Mouse (Mus musculus) embryonic facial prominence, embryonic 14.5 days (tissue): Measurements from ENCODE around the gene Prpf19. TPM values are rescaled to one million over a fixed set of nuclear protein-coding genes. Genes with fewer than 3 reads are reported as not detected.

Experiments used
- ATAC-seq: fragments of 200-750 bp; cut with Nextera tagmentation; 2 replicates; pipeline ENCODE4 v1.8.0; 2017; ENCODE audit warnings: low read depth, moderate number of reproducible peaks, moderate TSS enrichment
- DNase-seq: peaks from one replicate; pipeline ENCODE4 v3.0.0-alpha.2; 2015; ENCODE audit warnings: low spot score
- H3K27ac ChIP-seq: fragments of 300-500 bp; sonication (generic); replicated peaks from 2 replicates; pipeline ENCODE4 v1.5.1; 2014; ENCODE audit warnings: low read depth, mild to moderate bottlenecking, low read length, moderate library complexity
- H3K27me3 ChIP-seq: fragments of 300-500 bp; sonication (generic); replicated peaks from 2 replicates; pipeline ENCODE4 v1.6.1; 2014; ENCODE audit warnings: low read length; ENCODE audit not compliant: control insufficient read depth, insufficient read depth
- H3K36me3 ChIP-seq: fragments of 300-500 bp; sonication (generic); 2 replicates; pipeline ENCODE4 v1.6.1; 2014; ENCODE audit warnings: low read length, mixed read lengths; ENCODE audit not compliant: control insufficient read depth, insufficient read depth
- H3K4me1 ChIP-seq: fragments of 300-500 bp; sonication (generic); 2 replicates; pipeline ENCODE4 v1.6.1; 2014; ENCODE audit warnings: antibody characterized with exemption, low read length; ENCODE audit not compliant: control insufficient read depth, insufficient read depth
- H3K4me2 ChIP-seq: fragments of 300-500 bp; sonication (generic); 2 replicates; pipeline ENCODE4 v1.6.1; 2014; ENCODE audit warnings: low read depth, mild to moderate bottlenecking, low read length, moderate library complexity, mixed read lengths
- H3K4me3 ChIP-seq: fragments of 300-500 bp; sonication (generic); 2 replicates; pipeline ENCODE4 v1.5.1; 2014; ENCODE audit warnings: low read depth, mild to moderate bottlenecking, low read length
- H3K9ac ChIP-seq: fragments of 300-500 bp; sonication (generic); 2 replicates; pipeline ENCODE4 v1.6.1; 2014; ENCODE audit warnings: low read depth, mild to moderate bottlenecking, low read length, moderate library complexity, mixed read lengths
- H3K9me3 ChIP-seq: fragments of 300-500 bp; sonication (generic); 2 replicates; pipeline ENCODE4 v1.6.1; 2016; ENCODE audit warnings: low read length; ENCODE audit not compliant: control insufficient read depth
- WGBS: fragments of 180-500 bp; shearing (Covaris S2); extraction: QIAGEN DNeasy Blood & Tissue Kit; methylation state at CpG from one replicate; pipeline ENCODE4 v1.1.7; 2014; 5-methylcytosine and 5-hydroxymethylcytosine counted together
- polyA plus RNA-seq: library from polyadenylated mRNA; unstranded; fragments of >200 nt; fragmentation: Nextera tagmentation; extraction: Ambion mirVana; gene quantifications from 2 replicates; pipeline ENCODE4 v1.2.1, GENCODE M21; 2014

The Prpf19 gene
- polyA plus RNA-seq, 1 experiment from 2014 or later: 46.1 TPM

DNA sequence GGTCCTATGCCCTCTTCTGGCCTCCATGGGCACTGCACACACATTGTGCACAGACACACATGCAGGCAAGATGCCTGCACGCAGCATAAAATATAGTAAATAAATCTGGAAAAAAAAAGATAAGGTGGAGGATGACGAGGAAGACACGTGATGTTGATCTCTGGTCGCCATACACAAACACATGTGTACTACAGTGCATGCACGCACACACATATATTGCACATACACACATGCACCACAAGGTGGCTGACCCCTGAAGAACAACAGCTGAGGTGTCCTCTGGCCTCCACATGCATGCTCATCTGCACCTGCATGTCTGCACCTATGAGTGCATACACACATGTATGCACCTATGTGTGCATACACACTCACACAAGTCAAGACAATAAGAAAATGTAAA is 41.0 kb downstream of the Prpf19 start:
- ATAC-seq (no peak), DNase-seq (no peak)
- 90% methylated on average over 5 of the region's 5 CpGs for WGBS
- no peaks in the 10 kb centered on the region for H3K36me3 ChIP-seq
- H3K27ac ChIP-seq: no peak overlapping the region
- H3K4me2 ChIP-seq: no peak overlapping the region
- no peak overlapping the region for H3K4me3 ChIP-seq
- no peaks in the 10 kb centered on the region; the same call in 1 of the 2 replicates for H3K27me3 ChIP-seq
- H3K9me3 ChIP-seq: no peaks in the 10 kb centered on the region
- 0 out of 2 replicates have a peak, but pooled peaks cover 8% of the 10 kb centered on the region for H3K4me1 ChIP-seq
- H3K9ac ChIP-seq: no peak overlapping the region

DNA sequence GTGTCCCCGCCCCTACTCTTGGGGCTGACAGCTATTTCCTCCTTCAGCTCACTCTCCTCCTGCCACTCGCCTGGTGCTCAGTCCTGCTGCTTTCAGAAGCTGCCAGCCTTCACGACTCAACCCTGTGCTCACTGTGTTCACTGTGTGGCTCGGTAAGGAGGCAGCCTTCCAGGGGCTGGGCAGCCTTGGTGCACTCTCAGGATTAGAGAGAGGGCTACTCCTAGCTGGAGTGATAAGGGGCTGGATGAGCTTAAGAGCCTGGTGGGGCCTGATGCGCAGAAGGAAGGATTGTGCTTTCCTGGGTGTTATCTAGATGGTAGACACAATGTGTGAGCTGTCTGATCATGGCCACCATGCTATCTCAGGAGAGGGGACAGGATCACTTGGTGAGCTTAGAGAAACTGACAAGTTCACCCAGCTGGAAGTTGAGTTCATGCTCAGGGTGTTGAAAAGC is 42.1 kb downstream of the Prpf19 start, which contains the start of gene Ptgdr2:
Gene Ptgdr2 (plus strand): TSS at position 51 of the 454 bp plus-strand sequence.
- Histone ChIP-seq H3K27me3 (no peaks in the 10 kb centered on the region; the same call in 1 of the 2 replicates), H3K4me3 (no peak within 1 kb of the TSS), H3K36me3 (peaks cover 5% of the 10 kb centered on the region; the same call in 1 of the 2 replicates), H3K27ac (no peak within 1 kb of the TSS), H3K9ac (no peak within 1 kb of the TSS), H3K9me3 (no peaks in the 10 kb centered on the region), H3K4me2 (no peak within 1 kb of the TSS), H3K4me1 (0 out of 2 replicates have a peak, but pooled peaks cover 8% of the 10 kb centered on the region)
- WGBS: 42% methylated on average over 5 of the region's 5 CpGs
- ATAC-seq: no peak
- DNase-seq: no peak

DNA sequence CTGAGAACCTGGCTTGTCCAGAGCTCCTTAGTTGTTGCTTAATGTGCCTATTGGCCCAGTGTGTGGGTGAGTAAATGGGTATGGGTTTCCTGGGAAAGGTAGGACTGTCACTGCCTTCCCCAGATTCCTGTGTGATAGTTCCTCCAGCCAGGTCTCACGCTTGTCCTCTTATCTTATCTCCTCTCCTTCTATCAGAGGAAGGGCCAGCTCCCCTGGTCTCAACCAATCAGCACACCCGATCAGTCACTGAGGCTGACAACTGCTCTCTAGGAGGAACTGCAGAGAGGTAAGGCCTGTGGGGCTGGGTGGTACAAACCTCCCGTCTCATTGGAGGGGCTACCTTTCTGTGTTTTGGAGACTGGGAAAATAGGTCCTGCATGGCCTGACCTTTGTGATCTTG is 43.7 kb downstream of the Prpf19 start:
- no peak overlapping the region for H3K4me2 ChIP-seq
- H3K4me1 ChIP-seq: 0 out of 2 replicates have a peak, but pooled peaks cover 8% of the 10 kb centered on the region
- 66% methylated on average over 3 of the region's 3 CpGs for WGBS
- peaks cover 21% of the 10 kb centered on the region for H3K36me3 ChIP-seq
- H3K4me3 ChIP-seq: no peak overlapping the region
- DNase-seq (no peak), ATAC-seq (no peak)
- H3K27me3 ChIP-seq: no peaks in the 10 kb centered on the region; the same call in 1 of the 2 replicates
- no peaks in the 10 kb centered on the region for H3K9me3 ChIP-seq
- H3K9ac ChIP-seq: no peak overlapping the region
- no peak overlapping the region for H3K27ac ChIP-seq

DNA sequence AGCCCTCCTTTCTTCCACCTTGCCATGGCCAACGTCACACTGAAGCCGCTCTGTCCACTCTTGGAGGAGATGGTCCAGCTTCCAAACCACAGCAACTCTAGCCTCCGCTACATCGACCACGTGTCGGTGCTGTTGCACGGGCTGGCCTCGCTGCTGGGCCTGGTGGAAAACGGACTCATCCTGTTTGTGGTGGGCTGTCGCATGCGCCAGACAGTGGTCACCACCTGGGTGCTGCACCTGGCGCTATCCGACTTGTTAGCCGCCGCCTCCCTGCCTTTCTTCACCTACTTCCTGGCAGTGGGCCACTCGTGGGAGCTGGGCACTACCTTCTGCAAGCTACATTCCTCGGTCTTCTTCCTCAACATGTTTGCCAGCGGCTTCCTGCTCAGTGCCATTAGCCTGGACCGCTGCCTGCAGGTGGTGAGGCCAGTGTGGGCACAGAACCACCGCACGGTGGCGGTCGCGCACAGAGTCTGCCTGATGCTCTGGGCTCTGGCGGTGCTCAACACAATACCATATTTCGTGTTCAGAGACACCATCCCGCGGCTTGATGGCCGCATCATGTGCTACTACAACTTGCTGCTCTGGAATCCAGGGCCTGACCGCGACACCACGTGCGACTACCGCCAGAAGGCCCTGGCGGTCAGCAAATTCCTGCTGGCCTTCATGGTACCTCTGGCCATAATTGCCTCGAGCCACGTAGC is 45.2 kb downstream of the Prpf19 start:
- Histone ChIP-seq H3K27me3 (no peaks in the 10 kb centered on the region; the same call in 1 of the 2 replicates), H3K4me2 (peak overlapping the region; percentile 96), H3K4me3 (peak overlapping the region; percentile 42), H3K9me3 (no peaks in the 10 kb centered on the region), H3K4me1 (0 out of 2 replicates have a peak, but pooled peaks cover 8% of the 10 kb centered on the region), H3K9ac (peak overlapping the region; percentile 69), H3K36me3 (peaks cover 36% of the 10 kb centered on the region), H3K27ac (peak overlapping the region; percentile 48; the same call in 1 of the 2 replicates)
- DNase-seq (peak; percentile 87), ATAC-seq (peak; percentile 91)
- WGBS: 19% methylated on average over 35 of the region's 37 CpGs

- Histone ChIP-seq H3K36me3 (peaks cover 43% of the 10 kb centered on the region), H3K4me3 (peak overlapping the region; percentile 42), H3K9ac (peak overlapping the region; percentile 69), H3K9me3 (no peaks in the 10 kb centered on the region), H3K4me2 (peak overlapping the region; percentile 96), H3K27me3 (no peaks in the 10 kb centered on the region; the same call in 1 of the 2 replicates), H3K27ac (peak overlapping the region; percentile 48; the same call in 1 of the 2 replicates), H3K4me1 (0 out of 2 replicates have a peak, but pooled peaks cover 8% of the 10 kb centered on the region)
- peak; percentile 63 for ATAC-seq
- peak; percentile 45 for DNase-seq
- WGBS: 2% methylated on average over 40 of the region's 40 CpGs
These were observed 45.9 kb downstream of the Prpf19 start for GRCm38 (mm10) chr19:10940801-10941457.

DNA sequence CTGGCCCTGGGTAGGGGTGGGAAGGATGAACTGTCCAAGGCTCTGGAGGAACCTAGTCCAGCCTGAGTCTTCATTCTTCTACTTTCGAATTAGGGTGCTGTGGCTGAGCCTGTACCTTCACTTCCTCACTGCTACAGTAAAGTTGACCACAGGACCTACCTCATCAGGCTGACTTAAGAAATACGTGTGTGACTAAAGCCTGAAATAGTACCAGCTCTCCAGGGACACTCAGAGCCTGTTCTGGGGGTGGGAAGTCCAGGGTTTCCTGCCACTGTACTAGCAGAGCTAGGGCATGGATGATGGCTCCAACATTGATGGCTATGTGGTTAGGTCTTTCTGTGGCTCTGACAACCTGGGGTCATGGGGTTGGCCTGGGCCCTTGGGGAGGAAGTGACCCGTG is 48.9 kb downstream of the Prpf19 start:
- ATAC-seq (no peak), DNase-seq (no peak)
- Histone ChIP-seq H3K9ac (no peak overlapping the region), H3K4me2 (no peak overlapping the region), H3K27me3 (no peaks in the 10 kb centered on the region; the same call in 1 of the 2 replicates), H3K4me3 (no peak overlapping the region), H3K4me1 (peaks cover 24% of the 10 kb centered on the region), H3K27ac (no peak overlapping the region), H3K9me3 (no peaks in the 10 kb centered on the region), H3K36me3 (peaks cover 49% of the 10 kb centered on the region)
- WGBS: 84% methylated on average over 3 of the region's 3 CpGs

DNA sequence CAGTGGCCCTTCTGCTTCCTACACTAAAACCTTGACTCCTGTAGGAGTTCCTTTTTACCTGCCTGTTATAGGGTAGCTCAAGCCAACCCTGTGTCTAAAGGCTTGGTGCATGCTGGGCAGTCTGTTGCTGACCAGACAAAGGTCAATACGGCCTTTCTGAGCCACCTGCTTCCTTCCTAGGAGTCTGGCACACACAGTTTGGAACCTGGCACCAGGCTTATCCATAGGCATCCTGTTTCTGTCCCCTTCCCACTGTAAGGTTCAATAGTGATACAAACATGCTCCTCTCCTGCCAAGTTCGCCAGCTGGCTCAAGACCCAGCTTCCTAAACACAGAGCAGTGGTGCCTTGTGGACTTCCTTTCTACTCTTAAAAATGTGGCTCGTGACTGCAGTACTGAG is 51.5 kb downstream of the Prpf19 start:
- no peak overlapping the region for H3K27ac ChIP-seq
- peaks cover 16% of the 10 kb centered on the region for H3K4me1 ChIP-seq
- no peaks in the 10 kb centered on the region for H3K9me3 ChIP-seq
- WGBS: 91% methylated on average over 3 of the region's 3 CpGs
- H3K27me3 ChIP-seq: no peaks in the 10 kb centered on the region
- peaks cover 49% of the 10 kb centered on the region for H3K36me3 ChIP-seq
- peak overlapping the region; percentile 89; the same call in 1 of the 2 replicates for H3K4me2 ChIP-seq
- DNase-seq (no peak), ATAC-seq (no peak)
- H3K4me3 ChIP-seq: no peak overlapping the region; the same call in 1 of the 2 replicates
- H3K9ac ChIP-seq: peak overlapping the region; percentile 83; the same call in 1 of the 2 replicates

DNA sequence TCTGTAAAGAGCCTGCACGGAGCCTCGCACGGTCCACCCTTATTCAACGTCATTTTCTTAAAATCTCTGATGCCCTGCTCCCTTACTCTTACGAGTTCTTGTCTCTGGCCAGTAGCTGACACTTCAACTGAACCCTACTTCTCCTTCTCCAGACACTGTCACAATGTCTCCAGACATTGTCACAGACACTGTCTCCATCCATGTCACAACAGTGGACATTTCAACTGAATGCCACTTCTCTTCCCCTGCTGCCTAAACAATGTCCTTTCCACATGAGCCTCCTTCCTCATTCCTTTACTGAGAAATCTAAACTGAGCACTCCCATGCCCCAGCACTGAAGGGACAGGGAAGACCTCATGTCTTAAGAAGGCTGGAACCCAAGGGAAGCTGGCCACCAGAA is 52.2 kb downstream of the Prpf19 start:
- Histone ChIP-seq H3K9me3 (no peaks in the 10 kb centered on the region), H3K4me2 (peak overlapping the region; percentile 89), H3K36me3 (peaks cover 43% of the 10 kb centered on the region), H3K9ac (peak overlapping the region; percentile 83), H3K27me3 (no peaks in the 10 kb centered on the region), H3K27ac (no peak overlapping the region), H3K4me1 (peaks cover 16% of the 10 kb centered on the region), H3K4me3 (peak overlapping the region; percentile 56)
- ATAC-seq: no peak
- no peak for DNase-seq
- WGBS: 86% methylated on average over 5 of the region's 5 CpGs
